Mouse (Mus musculus) adrenal gland, postnatal 25 days (tissue): Measurements from ENCODE around the gene Cemip. TPM values are rescaled to one million over a fixed set of nuclear protein-coding genes. Genes with fewer than 3 reads are reported as not detected.
"Not testable (repeated sequence)": the region's sequence is repeated elsewhere in the genome, so short reads cannot be mapped to it uniquely, and the experiment has no call there.

Experiments used
- DNase-seq: peaks from one replicate; pipeline ENCODE4 v3.0.0; 2021; ENCODE audit warnings: mixed read lengths
- total RNA-seq: library from RNA; stranded (reverse); gene quantifications from 2 replicates; pipeline ENCODE4 v1.2.3, GENCODE M21; 2021

Gene Cemip
- total RNA-seq, 1 experiment from 2014 or later: 1.6 TPM

DNA sequence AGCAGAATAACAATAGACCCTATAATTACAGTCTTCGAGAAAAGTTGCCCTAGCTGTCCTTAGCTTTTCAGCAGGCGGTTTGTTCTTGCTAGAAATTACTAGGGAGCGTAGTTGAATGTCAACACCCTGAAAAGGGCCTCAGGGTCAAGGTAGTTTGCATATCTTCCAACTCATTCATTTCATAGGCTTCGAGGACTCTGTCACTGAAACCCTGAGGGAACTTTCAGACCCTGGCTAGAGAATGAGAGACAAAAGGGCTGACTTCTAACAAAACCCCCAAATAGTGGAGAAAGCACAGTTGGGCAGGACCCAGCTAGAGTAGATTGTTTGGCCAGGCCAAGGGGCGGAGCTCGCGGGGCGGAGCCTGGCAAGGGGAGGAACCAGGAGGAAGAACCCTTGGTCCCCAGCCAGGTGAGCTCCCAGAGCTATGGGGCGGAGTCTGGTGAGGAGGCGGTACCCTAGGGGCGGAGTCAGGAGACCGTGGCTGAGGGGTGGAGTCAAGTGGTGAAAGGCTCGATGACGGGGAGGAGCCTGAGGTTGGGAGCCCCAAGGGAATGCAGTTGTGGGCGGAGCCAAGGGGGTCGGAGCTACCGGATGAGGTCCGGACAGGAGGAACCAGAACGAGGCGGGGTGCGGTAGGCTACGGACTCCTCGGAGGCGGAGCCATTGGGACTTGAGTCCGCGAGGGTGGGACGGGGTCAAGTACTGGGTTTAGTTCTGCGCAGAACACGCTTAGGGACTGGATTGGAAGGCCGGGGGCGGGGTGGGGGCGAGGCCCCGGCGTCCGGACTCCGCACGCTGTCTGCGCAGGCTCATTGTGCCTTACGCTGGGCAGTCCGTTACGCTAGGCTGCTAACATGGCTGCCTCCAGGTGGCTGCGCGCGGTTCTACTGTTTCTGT, 194.6 kb downstream of the Cemip start:
- peak; percentile 99 for DNase-seq

GRCm38 (mm10) chr7:83889946-83890345, 196.4 kb downstream of the Cemip start:
- not testable (repeated sequence) for DNase-seq

DNA sequence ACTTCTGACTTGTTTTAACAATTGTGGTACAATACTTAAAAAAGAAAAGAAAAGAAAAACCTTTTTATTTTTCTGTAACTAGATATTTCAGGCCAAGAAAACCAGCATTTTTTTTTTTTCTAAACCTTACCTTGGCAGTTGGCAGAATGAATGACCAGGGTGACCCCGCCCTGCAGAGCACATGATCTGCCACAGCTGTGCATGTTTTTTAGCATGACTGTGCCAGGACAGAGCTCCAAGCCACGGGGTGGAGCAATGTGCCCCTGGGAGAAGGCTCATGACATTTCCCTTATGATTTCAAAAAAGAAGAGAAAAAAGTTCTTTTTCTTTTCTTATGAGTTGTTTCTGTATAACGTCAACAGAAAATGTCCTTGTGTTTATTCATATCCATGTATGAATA, 196.9 kb downstream of the Cemip start:
- peak; percentile 55 for DNase-seq

DNA sequence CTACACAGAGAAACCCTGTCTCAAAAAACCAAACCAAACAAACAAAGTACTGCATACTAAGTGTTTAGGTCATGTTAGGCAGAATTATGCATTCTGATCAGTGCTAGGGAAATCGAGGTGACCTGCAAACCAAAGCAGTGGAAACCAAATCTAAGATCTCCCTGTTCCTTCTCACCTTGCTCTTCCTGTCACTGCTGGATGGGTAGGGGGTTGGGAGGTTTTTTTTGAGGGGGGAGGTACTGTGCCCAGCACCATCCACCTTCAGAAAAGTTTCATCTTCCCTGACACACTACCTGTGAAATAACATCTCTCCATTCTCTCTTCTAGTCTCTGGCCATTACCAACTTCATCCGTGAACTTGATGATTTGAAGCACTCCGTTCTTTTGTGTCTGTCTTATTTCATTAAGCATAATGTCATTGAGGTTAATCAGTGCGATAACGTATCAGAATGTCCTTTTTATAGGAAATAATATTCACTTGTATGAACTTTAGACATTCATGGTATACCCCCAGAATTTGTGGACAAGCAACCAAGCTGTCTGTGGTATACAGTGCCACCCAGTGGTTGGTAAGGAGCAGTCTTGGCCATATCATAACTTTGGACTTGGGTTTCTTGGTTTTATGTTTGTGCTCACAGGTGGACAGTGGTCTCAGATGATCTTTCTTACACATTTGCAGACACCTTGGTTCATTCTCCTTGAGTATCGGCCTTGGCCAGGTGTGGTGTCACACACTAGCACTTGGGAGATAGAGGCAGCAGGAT, 199.8 kb downstream of the Cemip start:
- DNase-seq: no peak

GRCm38 (mm10) chr7:83885835-83886234, 200.5 kb downstream of the Cemip start:
- DNase-seq: no peak

DNA sequence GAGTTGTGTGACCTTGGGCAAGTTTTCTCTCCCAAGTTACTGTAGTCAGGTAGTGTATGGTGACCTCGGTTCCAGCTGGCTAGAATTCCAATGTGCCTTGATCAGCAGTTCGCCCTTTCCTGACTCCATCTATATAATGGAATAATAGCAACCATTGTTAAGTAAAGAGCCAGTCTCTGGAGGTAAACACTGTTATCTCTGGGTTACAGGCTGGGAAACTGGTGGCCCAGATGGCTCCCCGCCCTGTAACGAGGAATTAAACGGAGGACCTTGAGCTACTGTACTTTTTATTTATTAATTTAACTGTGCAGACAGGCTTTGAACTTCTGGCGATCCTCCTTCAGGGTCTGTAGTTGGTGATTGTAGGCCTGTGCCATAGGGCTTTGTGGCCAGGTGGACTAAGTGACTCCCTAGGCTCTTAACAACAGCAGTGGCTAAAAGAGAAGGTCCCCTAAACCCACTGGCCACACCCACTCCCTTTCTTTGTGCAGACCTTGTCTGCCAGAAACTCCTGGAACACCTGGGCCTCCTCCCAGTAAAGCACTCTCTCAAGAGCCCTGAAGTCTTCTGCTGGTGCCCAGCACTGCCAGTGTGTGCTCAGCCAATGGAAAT, 201.3 kb downstream of the Cemip start:
- no peak for DNase-seq

DNA sequence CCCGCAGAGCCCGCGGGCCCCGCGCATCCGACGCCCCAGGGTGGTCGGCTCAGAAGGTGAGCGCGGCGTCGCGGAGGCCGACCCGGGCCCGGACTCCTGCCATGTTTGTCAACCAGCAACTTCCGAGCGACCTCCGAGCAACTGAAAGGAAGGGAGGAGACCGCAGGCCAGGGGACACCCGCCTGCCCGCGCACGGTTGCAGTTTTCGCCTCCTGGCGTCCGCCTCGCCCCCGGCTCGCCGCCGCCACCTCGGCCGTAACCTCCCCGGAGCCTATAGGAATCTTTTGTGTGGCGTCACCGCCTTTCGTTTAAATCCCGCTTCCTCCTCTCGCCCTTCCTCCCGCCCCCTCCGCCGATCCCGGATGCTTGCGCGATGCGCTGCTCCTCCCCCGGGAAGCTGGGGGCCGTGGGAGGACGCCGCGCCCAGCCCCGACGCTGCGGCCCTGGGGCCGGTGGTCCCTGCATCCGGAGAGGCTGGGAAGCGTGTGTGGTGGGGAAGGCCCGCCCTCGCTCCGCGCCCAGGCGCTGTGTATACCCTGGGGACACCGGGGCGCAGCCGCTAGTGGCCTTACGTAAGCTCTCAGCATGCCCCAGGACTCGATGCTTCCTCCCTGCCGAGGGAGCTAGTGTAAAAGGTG, 202.2 kb downstream of the Cemip start, which contains the start of the genes Tlnrd1 and Mesd:
Tlnrd1 (minus strand) TSS at position 285 of the 638 bp plus-strand sequence.
Mesd (plus strand) TSS at position 446 of the 638 bp plus-strand sequence.
- peak; percentile 89 for DNase-seq

GRCm38 (mm10) chr7:83883276-83884020, 202.9 kb downstream of the Cemip start:
- DNase-seq: peak; percentile 82

Other genes with a start within 250 kb of the Cemip start
- gene Tlnrd1, start 202.2 kb downstream of the Cemip start, total RNA-seq: 16.7 and 17.4 TPM in 2 replicates
- 80.6 and 96.9 TPM in 2 replicates for gene Mesd, start 202.0 kb downstream of the Cemip start, total RNA-seq
- gene Abhd17c, start 65.4 kb upstream of the Cemip start, total RNA-seq: 31.0 and 31.5 TPM in 2 replicates